Mouse (Mus musculus): ENCODE data around the gene Foxp1. TPM values are rescaled to one million over a fixed set of nuclear protein-coding genes. Genes with fewer than 3 reads are reported as not detected.

Gene Foxp1
- polyA plus RNA-seq, 1 experiment from 2014 or later, result 96.6 TPM

- H3K9me3 ChIP-seq, result no peaks in the 10 kb centered on the region
- H3K4me1 ChIP-seq, result peaks cover 41% of the 10 kb centered on the region
- no peak overlapping the region for H3K9ac ChIP-seq (replicated peaks)
- no peaks in the 10 kb centered on the region for H3K27me3 ChIP-seq
- no peaks in the 10 kb centered on the region for H3K36me3 ChIP-seq
- H3K4me3 ChIP-seq, result no peak overlapping the region
- WGBS, result 19% methylated on average over 11 of the region's 11 CpGs
- peak; percentile 49; the same call in 1 of the 2 replicates for ATAC-seq (ENCODE audit: low FRiP score, low read depth)
- 0 out of 2 replicates have a peak overlapping the region, but pooled peaks have one; percentile 8 for H3K4me2 ChIP-seq (replicated peaks)
- 0 out of 2 replicates have a peak overlapping the region, but pooled peaks have one; percentile 6 for H3K27ac ChIP-seq (replicated peaks)
Observed at GRCm38 (mm10) chr6:99135938-99136729, 386.4 kb downstream of the Foxp1 start.

GRCm38 (mm10) chr6:99131815-99132214 lies 390.7 kb downstream of the Foxp1 start:
- H3K27ac ChIP-seq (replicated peaks), result no peak overlapping the region
- H3K9ac ChIP-seq (replicated peaks), result no peak overlapping the region
- H3K9me3 ChIP-seq, result no peaks in the 10 kb centered on the region
- H3K4me3 ChIP-seq, result no peak overlapping the region
- no peaks in the 10 kb centered on the region for H3K27me3 ChIP-seq
- H3K36me3 ChIP-seq, result no peaks in the 10 kb centered on the region
- no peak for ATAC-seq (ENCODE audit: low FRiP score, low read depth)
- peaks cover 31% of the 10 kb centered on the region for H3K4me1 ChIP-seq
- WGBS, result 73% methylated on average over 4 of the region's 4 CpGs
- no peak overlapping the region for H3K4me2 ChIP-seq (replicated peaks)

- H3K9me3 ChIP-seq, result no peaks in the 10 kb centered on the region
- no peak overlapping the region for H3K4me2 ChIP-seq (replicated peaks)
- no peak for ATAC-seq (ENCODE audit: low FRiP score, low read depth)
- H3K36me3 ChIP-seq, result no peaks in the 10 kb centered on the region
- H3K4me3 ChIP-seq, result no peak overlapping the region
- H3K9ac ChIP-seq (replicated peaks), result no peak overlapping the region
- WGBS, result 62% methylated on average over 10 of the region's 10 CpGs
- peaks cover 22% of the 10 kb centered on the region for H3K4me1 ChIP-seq
- H3K27ac ChIP-seq (replicated peaks), result no peak overlapping the region
- no peaks in the 10 kb centered on the region for H3K27me3 ChIP-seq
Observed at GRCm38 (mm10) chr6:99130758-99131410, 391.6 kb downstream of the Foxp1 start.

- Histone ChIP-seq H3K4me1 (peaks cover 10% of the 10 kb centered on the region), H3K4me2 (replicated peaks) (no peak overlapping the region), H3K27me3 (no peaks in the 10 kb centered on the region), H3K9me3 (no peaks in the 10 kb centered on the region), H3K9ac (replicated peaks) (no peak overlapping the region), H3K36me3 (no peaks in the 10 kb centered on the region), H3K27ac (replicated peaks) (no peak overlapping the region), H3K4me3 (no peak overlapping the region)
- no peak for ATAC-seq (ENCODE audit: low FRiP score, low read depth)
- 87% methylated on average over 9 of the region's 9 CpGs for WGBS
Observed at GRCm38 (mm10) chr6:99126717-99127116, 395.8 kb downstream of the Foxp1 start.

GRCm38 (mm10) chr6:99120776-99121766 lies 401.4 kb downstream of the Foxp1 start:
- WGBS, result 67% methylated on average over 8 of the region's 8 CpGs
- no peaks in the 10 kb centered on the region for H3K4me1 ChIP-seq
- no peaks in the 10 kb centered on the region for H3K27me3 ChIP-seq
- H3K36me3 ChIP-seq, result no peaks in the 10 kb centered on the region
- H3K4me2 ChIP-seq (replicated peaks), result no peak overlapping the region
- no peak overlapping the region for H3K4me3 ChIP-seq
- no peaks in the 10 kb centered on the region for H3K9me3 ChIP-seq
- no peak overlapping the region for H3K27ac ChIP-seq (replicated peaks)
- ATAC-seq (ENCODE audit: low FRiP score, low read depth), result no peak
- H3K9ac ChIP-seq (replicated peaks), result no peak overlapping the region

GRCm38 (mm10) chr6:99118534-99118933 lies 404.0 kb downstream of the Foxp1 start:
- H3K4me2 ChIP-seq (replicated peaks), result no peak overlapping the region
- H3K9me3 ChIP-seq, result no peaks in the 10 kb centered on the region
- 85% methylated on average over 4 of the region's 4 CpGs for WGBS
- no peaks in the 10 kb centered on the region for H3K4me1 ChIP-seq
- H3K27me3 ChIP-seq, result no peaks in the 10 kb centered on the region
- no peak overlapping the region for H3K4me3 ChIP-seq
- no peak for ATAC-seq (ENCODE audit: low FRiP score, low read depth)
- no peaks in the 10 kb centered on the region for H3K36me3 ChIP-seq
- no peak overlapping the region for H3K9ac ChIP-seq (replicated peaks)
- H3K27ac ChIP-seq (replicated peaks), result no peak overlapping the region

GRCm38 (mm10) chr6:99117411-99117810 lies 405.1 kb downstream of the Foxp1 start:
- ATAC-seq (ENCODE audit: low FRiP score, low read depth), result no peak
- Histone ChIP-seq H3K9ac (replicated peaks) (no peak overlapping the region), H3K27me3 (no peaks in the 10 kb centered on the region), H3K27ac (replicated peaks) (no peak overlapping the region), H3K36me3 (no peaks in the 10 kb centered on the region), H3K9me3 (no peaks in the 10 kb centered on the region), H3K4me1 (no peaks in the 10 kb centered on the region), H3K4me2 (replicated peaks) (no peak overlapping the region), H3K4me3 (no peak overlapping the region)
- WGBS, result 75% methylated on average over 1 of the region's 1 CpGs

- H3K27ac ChIP-seq (replicated peaks), result no peak overlapping the region
- no peak for ATAC-seq (ENCODE audit: low FRiP score, low read depth)
- H3K9ac ChIP-seq (replicated peaks), result no peak overlapping the region
- no peak overlapping the region for H3K4me2 ChIP-seq (replicated peaks)
- H3K27me3 ChIP-seq, result no peaks in the 10 kb centered on the region
- 86% methylated on average over 4 of the region's 4 CpGs for WGBS
- H3K9me3 ChIP-seq, result no peaks in the 10 kb centered on the region
- H3K4me1 ChIP-seq, result no peaks in the 10 kb centered on the region
- no peak overlapping the region for H3K4me3 ChIP-seq
- no peaks in the 10 kb centered on the region for H3K36me3 ChIP-seq
Observed at GRCm38 (mm10) chr6:99111856-99112255, 410.7 kb downstream of the Foxp1 start.

- no peak overlapping the region for H3K4me2 ChIP-seq (replicated peaks)
- 89% methylated on average over 4 of the region's 4 CpGs for WGBS
- no peaks in the 10 kb centered on the region for H3K36me3 ChIP-seq
- no peaks in the 10 kb centered on the region for H3K9me3 ChIP-seq
- no peak overlapping the region for H3K27ac ChIP-seq (replicated peaks)
- no peak overlapping the region for H3K9ac ChIP-seq (replicated peaks)
- no peak for ATAC-seq (ENCODE audit: low FRiP score, low read depth)
- no peak overlapping the region for H3K4me3 ChIP-seq
- peaks cover 16% of the 10 kb centered on the region; the same call in 1 of the 2 replicates for H3K4me1 ChIP-seq
- no peaks in the 10 kb centered on the region for H3K27me3 ChIP-seq
Observed at GRCm38 (mm10) chr6:99108417-99108816, 414.1 kb downstream of the Foxp1 start.

- H3K4me3 ChIP-seq, result no peak overlapping the region
- H3K27ac ChIP-seq (replicated peaks), result no peak overlapping the region
- no peaks in the 10 kb centered on the region for H3K36me3 ChIP-seq
- 91% methylated on average over 6 of the region's 6 CpGs for WGBS
- H3K9me3 ChIP-seq, result no peaks in the 10 kb centered on the region
- H3K4me2 ChIP-seq (replicated peaks), result no peak overlapping the region
- ATAC-seq (ENCODE audit: low FRiP score, low read depth), result no peak
- no peak overlapping the region for H3K9ac ChIP-seq (replicated peaks)
- no peaks in the 10 kb centered on the region for H3K27me3 ChIP-seq
- H3K4me1 ChIP-seq, result peaks cover 16% of the 10 kb centered on the region; the same call in 1 of the 2 replicates
Observed at GRCm38 (mm10) chr6:99107674-99108073, 414.8 kb downstream of the Foxp1 start.

GRCm38 (mm10) chr6:99107081-99107482 lies 415.4 kb downstream of the Foxp1 start:
- Histone ChIP-seq H3K27ac (replicated peaks) (no peak overlapping the region), H3K27me3 (no peaks in the 10 kb centered on the region), H3K4me3 (no peak overlapping the region), H3K4me1 (peaks cover 16% of the 10 kb centered on the region; the same call in 1 of the 2 replicates), H3K9me3 (no peaks in the 10 kb centered on the region), H3K9ac (replicated peaks) (no peak overlapping the region), H3K4me2 (replicated peaks) (no peak overlapping the region), H3K36me3 (no peaks in the 10 kb centered on the region)
- 96% methylated on average over 6 of the region's 6 CpGs for WGBS
- no peak for ATAC-seq (ENCODE audit: low FRiP score, low read depth)
